ENCODE assay signal across 8 mouse cellular contexts in the genomic region with DNA sequence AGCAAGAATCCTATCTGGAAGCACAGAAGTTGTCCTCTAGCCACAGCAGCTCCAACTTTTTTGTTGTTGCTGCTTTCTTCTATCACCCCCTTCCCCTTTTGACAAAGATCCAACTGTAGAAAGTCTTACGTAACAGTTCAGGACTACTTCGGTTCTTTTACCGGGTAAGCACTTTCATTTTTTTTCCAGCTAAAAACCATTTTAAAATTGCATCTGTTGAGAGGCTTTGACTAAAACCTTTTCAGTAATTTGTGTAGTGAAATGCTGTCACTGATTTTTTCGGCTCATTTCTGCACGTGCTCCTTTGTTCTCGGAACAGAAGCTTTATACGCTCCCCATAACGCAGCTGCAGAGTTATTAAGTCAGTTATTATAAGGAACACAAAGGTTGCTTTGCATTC.
A peak's percentile ranks its signal among the peaks of the same experiment; 100 is the strongest.
DNase-seq lines count a peak whose midpoint lies in the region; ATAC-seq and TF ChIP-seq lines count a peak whose summit lies in the region.

No protein-coding gene starts in this region.

- H3K4me1 ChIP-seq in hindbrain, embryonic 10.5 days (replicated peaks) = peaks cover 31% of the 10 kb centered on the region
- peaks cover 5% of the 10 kb centered on the region; the same call in 1 of the 2 replicates for H3K4me1 ChIP-seq in lung, embryonic 15.5 days
- no peaks in the 10 kb centered on the region for H3K4me1 ChIP-seq in stomach, postnatal 0 days (replicated peaks; ENCODE audit: control insufficient read depth, insufficient read depth)

- no peaks in the 10 kb centered on the region for H3K9me3 ChIP-seq in hindbrain, embryonic 10.5 days
- no peaks in the 10 kb centered on the region for H3K9me3 ChIP-seq in lung, embryonic 15.5 days
- H3K9me3 ChIP-seq in stomach, postnatal 0 days (ENCODE audit: control insufficient read depth, low read length) = no peaks in the 10 kb centered on the region

- TF ChIP-seq EP300 in stomach, postnatal 0 days (optimal IDR thresholded peaks at IDR 0.05) = no peak

- DNase-seq in kidney, adult 11 months = peak; percentile 6
- no peak for DNase-seq in kidney, postnatal 10 days
- peak; percentile 20 for DNase-seq in brain, embryonic 18.5 days (ENCODE audit: low read depth, low spot score)
- DNase-seq in hindbrain, embryonic 10.5 days (ENCODE audit: low spot score) = no peak
- no peak for DNase-seq in stomach, postnatal 0 days (ENCODE audit: low spot score)
- DNase-seq in adrenal gland, adult 8-10 months = no peak
- no peak for DNase-seq in layer of hippocampus, adult 8-10 months (ENCODE audit: low spot score in 2 of 2)

- peak overlapping the region; percentile 94 for H3K27ac ChIP-seq in hindbrain, embryonic 10.5 days
- peak overlapping the region; percentile 96 for H3K27ac ChIP-seq in lung, embryonic 15.5 days
- H3K27ac ChIP-seq in stomach, postnatal 0 days (replicated peaks) = peak overlapping the region; percentile 31

- 26% methylated on average over 8 of the region's 8 CpGs for WGBS in hindbrain, embryonic 10.5 days
- WGBS in lung, embryonic 15.5 days = 3% methylated on average over 8 of the region's 8 CpGs
- 4% methylated on average over 8 of the region's 8 CpGs for WGBS in stomach, postnatal 0 days

- H3K4me2 ChIP-seq in lung, embryonic 15.5 days = peak overlapping the region; percentile 66
- H3K4me2 ChIP-seq in stomach, postnatal 0 days (replicated peaks; ENCODE audit: low read depth) = peak overlapping the region; percentile 70

- H3K36me3 ChIP-seq in hindbrain, embryonic 10.5 days = no peaks in the 10 kb centered on the region
- H3K36me3 ChIP-seq in lung, embryonic 15.5 days = no peaks in the 10 kb centered on the region
- no peaks in the 10 kb centered on the region for H3K36me3 ChIP-seq in stomach, postnatal 0 days (ENCODE audit: control insufficient read depth, insufficient read depth, low read length)

- peak overlapping the region; percentile 61 for H3K4me3 ChIP-seq in hindbrain, embryonic 10.5 days
- peak overlapping the region; percentile 66 for H3K4me3 ChIP-seq in lung, embryonic 15.5 days
- H3K4me3 ChIP-seq in stomach, postnatal 0 days (ENCODE audit: low read depth, low read length) = peak overlapping the region; percentile 40

- H3K27me3 ChIP-seq in hindbrain, embryonic 10.5 days (ENCODE audit: insufficient read depth, poor library complexity, severe bottlenecking) = no peaks in the 10 kb centered on the region
- H3K27me3 ChIP-seq in lung, embryonic 15.5 days = no peaks in the 10 kb centered on the region
- no peaks in the 10 kb centered on the region for H3K27me3 ChIP-seq in stomach, postnatal 0 days (ENCODE audit: control insufficient read depth, insufficient read depth, low read length)

- peak; percentile 37; the same call in 1 of the 2 replicates for ATAC-seq in lung, embryonic 15.5 days (ENCODE audit: borderline replicate concordance, extremely low read depth, low FRiP score, low TSS enrichment)
- no peak for ATAC-seq in stomach, postnatal 0 days (ENCODE audit: low FRiP score, low TSS enrichment)

- TF ChIP-seq CTCF in stomach, postnatal 0 days (IDR thresholded peaks at IDR 0.05; ENCODE audit: low read depth) = no peak

- peak overlapping the region; percentile 67 for H3K9ac ChIP-seq in lung, embryonic 15.5 days
- peak overlapping the region; percentile 47 for H3K9ac ChIP-seq in stomach, postnatal 0 days (ENCODE audit: low read length)

Comparison
In these comparisons a context has a peak if more than half of its experiments do, and no peak if none do; other contexts are left out.
1. DNase-seq: peak in kidney, adult 11 months (single experiment) and brain, embryonic 18.5 days (single experiment); none in kidney, postnatal 10 days (single experiment), hindbrain, embryonic 10.5 days (single experiment), stomach, postnatal 0 days (single experiment), adrenal gland, adult 8-10 months (single experiment) and layer of hippocampus, adult 8-10 months (0 of 2).
2. H3K27ac ChIP-seq: peak in every context shown above with its lines; median percentile 96 in lung, embryonic 15.5 days; 94 in hindbrain, embryonic 10.5 days; 31 in stomach, postnatal 0 days.
3. Peak in every context shown above with its lines, with median percentiles within 50 percentile points of each other: H3K4me3 ChIP-seq.